Mouse (Mus musculus): ENCODE data around the gene Cyp2s1.

Cyp2s1 gene

DNA sequence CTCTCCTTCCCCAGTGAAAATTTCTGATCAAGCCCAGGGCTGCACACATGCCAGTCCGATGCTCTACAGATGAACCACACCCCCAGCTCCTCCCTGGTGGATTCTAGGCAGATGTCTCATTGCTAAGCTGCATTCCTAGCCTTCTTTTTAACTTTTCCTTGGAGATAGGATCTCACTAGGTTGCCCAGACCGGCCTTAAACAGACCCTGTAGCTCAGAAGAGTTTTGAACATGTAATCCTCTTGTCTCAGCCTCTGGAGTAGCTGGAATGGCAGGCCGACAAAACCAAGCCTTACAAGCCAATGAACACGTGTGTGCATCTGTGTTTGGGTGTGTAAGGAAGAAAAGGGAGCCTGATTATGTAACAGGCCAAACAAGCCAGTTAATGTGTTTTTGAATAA is 36.0 kb downstream of the Cyp2s1 start:
- no peak for DNase-seq

DNA sequence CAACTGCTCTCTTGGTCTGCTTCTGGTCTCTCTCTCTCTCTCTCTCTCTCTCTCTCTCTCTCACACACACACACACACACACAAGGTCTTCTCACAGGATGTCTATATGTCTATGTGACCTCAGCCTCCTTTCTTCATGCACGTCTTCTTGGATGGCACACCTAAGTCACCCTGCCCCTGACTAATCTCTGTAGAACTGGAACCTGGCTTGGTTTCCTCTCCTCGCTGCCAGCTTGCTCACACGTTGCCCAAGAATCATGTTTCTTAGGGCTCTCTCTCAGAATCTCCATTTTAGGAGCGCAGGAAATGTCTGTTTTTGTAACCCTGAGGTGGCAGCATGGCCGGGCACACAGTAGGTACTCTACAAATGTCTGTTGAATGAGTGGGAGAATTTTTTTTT is 36.7 kb downstream of the Cyp2s1 start:
- DNase-seq, result no peak

DNA sequence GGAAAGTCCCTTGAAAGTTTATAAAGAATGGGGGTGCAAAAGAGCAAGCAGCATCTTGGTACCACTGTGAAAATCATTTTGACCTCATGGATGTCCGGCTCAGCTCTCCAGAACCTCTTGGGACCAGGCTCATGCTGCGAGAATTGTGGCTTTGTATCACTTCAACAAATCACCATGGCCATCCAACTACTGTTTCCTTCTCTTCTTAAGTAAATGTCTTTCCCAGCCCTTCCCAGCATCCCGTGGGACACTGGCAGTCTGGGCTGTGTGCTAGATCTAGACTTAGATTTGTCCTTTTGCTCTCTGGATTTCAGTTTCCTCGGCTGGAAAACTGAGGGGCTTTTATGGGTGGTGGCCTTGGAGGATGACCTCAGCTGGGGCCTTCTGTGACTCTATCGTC is 48.5 kb downstream of the Cyp2s1 start:
- no peak for DNase-seq

DNA sequence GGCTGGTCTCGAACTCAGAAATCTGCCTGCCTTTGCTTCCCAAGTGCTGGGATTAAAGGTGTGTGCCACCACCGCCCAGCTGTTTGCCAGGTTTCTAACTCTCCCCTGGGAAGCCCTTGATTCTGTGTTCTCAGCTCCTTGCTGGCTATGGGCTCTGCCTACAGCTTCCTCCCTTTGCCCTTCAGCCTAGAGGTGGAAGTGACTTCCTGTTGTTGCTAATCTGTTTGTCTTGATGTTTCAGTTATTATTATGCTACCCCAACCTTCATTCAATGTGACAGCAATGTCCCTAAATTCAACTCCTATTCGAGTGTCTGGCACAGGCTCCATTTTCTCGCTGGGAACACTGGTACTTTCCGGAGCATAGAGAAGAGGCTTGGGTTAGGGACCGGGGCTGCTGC is 50.6 kb downstream of the Cyp2s1 start:
- DNase-seq, result no peak

DNA sequence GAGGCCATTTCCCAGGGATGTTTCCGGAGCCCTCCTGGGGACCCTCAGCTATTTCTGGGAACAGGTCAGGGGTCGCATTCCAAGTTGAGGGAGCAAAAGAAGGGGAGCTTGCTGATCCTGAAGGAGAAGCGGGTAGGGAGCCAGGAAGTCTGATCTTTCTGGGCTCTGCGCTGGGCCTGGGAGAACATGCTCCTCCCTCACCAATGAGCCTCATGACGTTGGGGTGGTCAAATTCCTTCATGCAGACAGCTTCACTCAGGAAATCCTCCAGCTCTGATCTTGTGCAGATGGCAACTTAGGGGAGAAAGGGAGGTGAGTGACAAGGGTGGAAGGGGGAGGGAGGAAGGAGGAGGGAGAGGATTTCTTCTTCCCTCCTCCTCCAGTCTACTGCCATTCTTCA is 52.5 kb downstream of the Cyp2s1 start:
- no peak for DNase-seq

DNA sequence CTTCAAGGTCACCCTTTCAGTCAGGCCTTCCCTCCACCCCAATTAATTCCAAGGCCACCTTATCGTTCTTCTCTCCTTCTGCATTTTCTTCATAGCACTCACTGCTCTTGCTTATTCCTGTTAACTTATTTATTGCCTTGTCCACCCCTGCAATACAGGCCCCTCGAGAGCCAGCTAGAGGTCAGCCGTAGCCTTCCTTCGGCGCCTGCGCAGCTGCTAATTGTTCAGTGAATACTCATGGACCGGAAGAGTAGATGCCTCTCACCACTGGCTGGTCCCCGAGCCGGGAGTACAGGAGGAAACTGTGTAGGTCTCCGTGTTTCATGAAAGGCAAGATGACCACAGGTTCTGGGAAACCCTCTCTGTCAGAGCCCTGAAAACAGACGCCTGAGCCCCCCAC is 53.0 kb downstream of the Cyp2s1 start:
- DNase-seq, result no peak

DNA sequence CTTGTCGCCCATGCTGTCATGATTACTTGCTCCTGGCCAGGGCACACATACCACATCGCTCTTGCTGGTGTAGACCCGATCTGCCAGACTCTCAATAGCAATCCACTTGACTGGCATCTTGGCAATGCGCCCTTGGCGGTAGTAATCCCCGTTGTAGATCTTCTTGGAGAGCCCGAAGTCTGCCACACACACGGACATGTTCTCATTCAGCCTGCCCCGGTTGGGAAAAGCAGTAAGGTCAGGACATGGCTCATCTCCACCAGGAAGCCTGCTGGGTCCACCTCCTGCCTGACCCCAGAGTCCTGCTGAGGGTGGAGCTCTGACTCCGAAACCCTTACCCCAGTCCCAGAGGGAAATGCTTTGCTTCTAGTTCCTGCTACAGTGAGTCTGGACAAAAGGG is 55.4 kb downstream of the Cyp2s1 start:
- DNase-seq, result peak; percentile 21

DNA sequence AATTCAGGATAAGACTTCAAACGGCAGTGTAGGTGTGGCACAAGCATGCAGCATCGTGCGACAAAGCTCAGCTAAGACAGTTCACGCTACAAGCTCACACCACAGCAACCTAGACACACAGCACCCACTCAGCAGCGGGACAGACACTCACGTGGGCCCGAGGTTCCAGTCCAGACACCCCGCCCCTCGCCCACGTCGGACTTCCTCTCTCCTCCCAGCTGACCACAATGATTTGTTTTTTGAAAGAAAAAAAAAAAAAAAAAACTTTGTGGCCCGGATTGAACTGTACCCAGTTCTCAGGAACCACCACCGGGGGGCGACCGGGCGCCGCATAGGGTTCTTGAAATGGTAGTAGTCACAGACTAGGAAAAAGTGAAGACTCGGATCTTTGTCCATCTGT is 60.7 kb downstream of the Cyp2s1 start:
- peak; percentile 87 for DNase-seq

DNA sequence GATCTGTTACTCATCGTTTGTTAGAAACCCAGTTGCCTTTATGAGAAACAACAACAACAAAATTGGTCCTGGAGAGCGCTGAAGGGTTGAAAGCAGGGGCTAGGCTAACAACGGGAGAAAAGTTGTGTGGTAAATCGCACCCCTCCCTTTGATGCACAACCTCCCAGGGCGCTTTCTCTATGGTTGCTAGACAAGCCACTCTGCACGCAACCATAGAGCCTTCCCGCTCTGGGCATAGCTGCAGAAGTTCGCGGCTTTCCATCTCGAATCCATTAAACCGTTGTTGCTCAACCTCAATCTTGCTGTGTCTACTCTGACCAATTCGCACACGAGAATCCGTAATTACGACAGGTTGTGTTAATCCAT is 61.3 kb downstream of the Cyp2s1 start:
- DNase-seq, result no peak

DNA sequence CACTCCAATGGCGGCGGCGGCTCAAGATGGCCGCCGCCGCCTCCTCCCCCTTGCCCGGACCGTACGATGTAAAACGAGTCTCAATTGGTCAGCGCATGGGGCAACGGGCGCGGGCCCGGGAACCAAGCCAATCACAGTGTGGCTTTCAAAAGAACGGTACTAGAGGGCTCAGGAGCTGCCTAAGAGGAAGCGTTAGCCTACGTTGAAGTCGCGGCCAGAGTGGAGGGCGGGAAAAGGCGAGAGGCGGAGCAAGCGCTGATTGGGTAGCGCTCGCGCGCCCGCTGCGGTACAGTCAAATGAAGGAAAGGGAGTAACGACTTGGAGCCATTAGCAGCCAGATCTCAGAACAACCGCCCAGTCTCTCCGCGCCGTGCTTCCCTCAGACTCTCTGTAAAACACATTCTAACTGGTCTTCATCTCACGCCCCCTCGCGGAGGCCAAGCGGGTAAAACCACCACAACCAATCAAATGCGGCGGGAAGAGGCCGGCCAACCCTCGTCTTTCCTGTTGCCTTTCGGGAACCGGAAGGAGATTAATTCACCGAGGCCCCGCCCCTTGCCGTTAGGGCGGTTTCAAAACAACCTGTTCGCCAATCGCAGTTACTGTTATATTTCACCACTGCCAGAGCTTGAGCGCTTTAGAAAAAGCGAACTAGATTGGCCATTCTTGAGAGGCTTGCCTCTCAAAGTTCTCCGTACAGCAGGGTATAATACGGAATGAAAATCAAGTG is 61.8 kb downstream of the Cyp2s1 start, which contains the start of gene Hnrnpul1:
Gene Hnrnpul1 (minus strand): TSS at position 20 of the 730 bp plus-strand sequence.
- DNase-seq, result peak; percentile 100

DNA sequence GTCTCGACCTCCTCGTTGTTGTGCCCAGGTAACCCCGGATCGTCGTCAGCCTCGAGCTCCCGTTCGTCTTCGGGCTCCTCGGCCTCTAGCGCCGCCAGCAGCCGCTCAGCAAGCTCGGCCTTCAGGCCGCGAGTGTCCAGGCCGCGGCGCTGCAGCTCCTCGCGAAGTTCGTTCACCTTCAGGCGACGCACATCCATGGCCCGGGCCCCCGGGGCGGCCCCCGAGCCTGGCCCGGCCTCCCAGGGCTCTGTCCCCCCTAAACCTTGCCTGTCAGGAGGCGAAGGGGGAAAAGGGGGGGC is 62.3 kb downstream of the Cyp2s1 start:
- no peak for DNase-seq

DNA sequence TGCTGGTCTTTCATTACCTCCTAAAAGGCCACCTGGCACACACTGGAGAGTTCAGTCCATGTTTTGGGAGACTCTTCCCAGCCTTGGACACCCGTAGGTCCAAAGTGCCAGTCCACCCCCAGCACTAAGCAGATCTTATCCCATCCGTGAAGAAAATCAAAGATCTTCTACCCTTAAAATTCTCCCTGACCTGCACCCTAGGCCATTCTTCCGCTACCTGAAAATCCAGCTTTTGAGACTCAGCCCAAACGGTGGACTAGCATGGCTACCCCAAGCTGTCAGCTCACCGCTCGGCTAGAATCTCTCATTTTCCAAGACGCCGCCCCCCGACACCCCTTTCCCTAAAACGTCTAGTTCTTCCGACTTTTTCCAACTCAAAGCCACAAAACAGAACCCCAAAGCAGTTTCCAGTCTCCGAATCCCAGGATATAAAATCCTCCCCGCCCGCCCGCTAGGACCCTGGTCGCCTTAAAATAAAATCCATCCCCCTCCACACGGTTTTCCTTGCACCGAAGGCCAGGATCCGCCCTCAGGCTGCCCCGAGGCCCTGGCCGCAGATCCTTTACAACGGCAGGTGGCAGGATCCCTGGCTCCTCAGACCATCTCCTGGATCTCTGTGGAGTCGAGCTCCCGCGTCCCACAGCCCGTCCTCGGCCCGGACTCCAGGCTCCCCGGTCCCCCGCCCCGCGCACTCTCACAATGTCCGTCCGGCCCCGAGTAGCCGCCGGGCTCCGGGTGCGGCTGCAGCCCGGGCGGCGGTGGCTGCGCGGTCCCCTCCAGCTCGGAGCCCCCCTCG is 62.9 kb downstream of the Cyp2s1 start:
- DNase-seq, result peak; percentile 57

DNA sequence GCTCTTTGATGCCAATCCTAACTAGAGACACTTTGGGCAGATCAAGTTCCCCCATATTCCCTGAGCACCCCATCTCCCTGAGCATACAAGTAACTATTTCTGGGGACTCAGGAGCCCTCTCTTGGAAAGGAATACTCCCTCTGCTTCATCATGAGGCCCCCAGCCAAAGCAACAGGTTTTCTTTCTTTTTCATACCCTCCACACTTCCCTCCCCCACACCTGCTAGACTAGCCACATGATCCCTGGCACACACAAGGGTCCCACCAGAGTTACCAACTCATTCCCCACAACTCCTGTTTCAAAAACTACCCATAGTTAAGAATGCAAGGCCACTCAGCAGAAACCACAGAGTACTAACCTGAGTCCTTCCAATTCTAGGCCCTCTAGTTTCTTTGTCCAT is 63.6 kb downstream of the Cyp2s1 start:
- DNase-seq, result peak; percentile 51
